Mouse (Mus musculus): ENCODE data around the gene Qk.

DNA sequence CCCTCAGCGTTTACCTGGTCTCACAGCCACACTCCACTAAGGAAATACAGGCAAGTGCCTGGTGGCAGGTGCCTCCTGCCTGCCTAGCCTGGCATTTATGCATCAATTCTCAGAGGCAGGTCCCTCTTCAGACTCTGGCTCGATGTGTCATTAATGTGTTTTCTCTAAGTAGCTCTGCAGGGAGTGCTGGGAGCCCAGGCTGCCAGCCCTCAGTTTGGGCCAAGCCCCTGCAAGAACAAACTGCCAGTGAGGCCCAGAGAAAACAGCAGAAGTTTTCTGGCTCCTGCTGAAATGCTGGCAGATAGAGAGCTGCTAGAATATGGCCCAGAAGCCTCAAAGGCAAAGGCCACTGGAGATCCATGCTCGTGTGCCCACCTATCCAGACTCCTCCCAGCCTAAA lies 131.2 kb downstream of the Qk start:
- TF ChIP-seq POLR2A (IDR thresholded peaks at IDR 0.05; ENCODE audit: extremely low read depth, insufficient read depth, low read length), result no peak
- no peak for TF ChIP-seq CTCF (IDR thresholded peaks at IDR 0.05; ENCODE audit: low read depth, low read length)

Measured in liver, adult 2 months (tissue).